Mouse (Mus musculus) ES-Bruce4 (cell line): ENCODE data around the gene Taok1. TPM values are rescaled to one million over a fixed set of nuclear protein-coding genes. Genes with fewer than 3 reads are reported as not detected.

Source experiments
- H3K27ac ChIP-seq: 2 replicates; pipeline ENCODE4 v1.5.1; 2012; ENCODE audit warnings: low read length, inconsistent platforms; ENCODE audit not compliant: insufficient read depth
- H3K27me3 ChIP-seq: 2 replicates; pipeline ENCODE4 v1.6.1; 2012; ENCODE audit warnings: mild to moderate bottlenecking, low read length, inconsistent platforms; ENCODE audit not compliant: control insufficient read depth, poor library complexity, insufficient read depth, severe bottlenecking
- H3K36me3 ChIP-seq: 2 replicates; pipeline ENCODE4 v1.6.1; 2012; ENCODE audit warnings: inconsistent platforms, mild to moderate bottlenecking, low read length, moderate library complexity; ENCODE audit not compliant: control insufficient read depth, poor library complexity, insufficient read depth, severe bottlenecking
- H3K4me1 ChIP-seq: one replicate; pipeline ENCODE4 v1.8.1; 2011; ENCODE audit warnings: low read length; ENCODE audit not compliant: control insufficient read depth, insufficient read depth
- H3K4me3 ChIP-seq: 2 replicates; pipeline ENCODE4 v1.5.1; 2011; ENCODE audit warnings: low read depth, mild to moderate bottlenecking, low read length
- H3K9ac ChIP-seq: 2 replicates; pipeline ENCODE4 v1.6.1; 2012; ENCODE audit warnings: low read depth, mild to moderate bottlenecking, inconsistent platforms; ENCODE audit not compliant: poor library complexity, severe bottlenecking
- H3K9me3 ChIP-seq: replicated peaks from 2 replicates; pipeline ENCODE4 v1.6.1; 2012; ENCODE audit warnings: mild to moderate bottlenecking, low read length, inconsistent platforms; ENCODE audit not compliant: control insufficient read depth, poor library complexity, insufficient read depth, severe bottlenecking
- CTCF ChIP-seq: IDR thresholded peaks from one replicate; pipeline ENCODE4 v1.8.1; 2011; ENCODE audit warnings: low read depth, low read length
- EP300 ChIP-seq: IDR thresholded peaks from 2 replicates; pipeline ENCODE4 v1.6.1; 2011; ENCODE audit warnings: low read depth, low read length; ENCODE audit not compliant: insufficient read depth
- POLR2A ChIP-seq: IDR thresholded peaks from one replicate; pipeline ENCODE4 v1.8.1; 2011; ENCODE audit warnings: low read length; ENCODE audit not compliant: insufficient read depth
- polyA plus RNA-seq: library from polyadenylated mRNA; stranded (reverse); fragments of >200 nt; gene quantifications from 2 replicates; pipeline ENCODE4 v1.2.4, GENCODE M21; 2011; ENCODE audit warnings: low read depth; ENCODE audit not compliant: missing spikeins, insufficient read depth, insufficient read length

Taok1 gene
- polyA plus RNA-seq, 1 experiment, result 50.5 TPM

DNA sequence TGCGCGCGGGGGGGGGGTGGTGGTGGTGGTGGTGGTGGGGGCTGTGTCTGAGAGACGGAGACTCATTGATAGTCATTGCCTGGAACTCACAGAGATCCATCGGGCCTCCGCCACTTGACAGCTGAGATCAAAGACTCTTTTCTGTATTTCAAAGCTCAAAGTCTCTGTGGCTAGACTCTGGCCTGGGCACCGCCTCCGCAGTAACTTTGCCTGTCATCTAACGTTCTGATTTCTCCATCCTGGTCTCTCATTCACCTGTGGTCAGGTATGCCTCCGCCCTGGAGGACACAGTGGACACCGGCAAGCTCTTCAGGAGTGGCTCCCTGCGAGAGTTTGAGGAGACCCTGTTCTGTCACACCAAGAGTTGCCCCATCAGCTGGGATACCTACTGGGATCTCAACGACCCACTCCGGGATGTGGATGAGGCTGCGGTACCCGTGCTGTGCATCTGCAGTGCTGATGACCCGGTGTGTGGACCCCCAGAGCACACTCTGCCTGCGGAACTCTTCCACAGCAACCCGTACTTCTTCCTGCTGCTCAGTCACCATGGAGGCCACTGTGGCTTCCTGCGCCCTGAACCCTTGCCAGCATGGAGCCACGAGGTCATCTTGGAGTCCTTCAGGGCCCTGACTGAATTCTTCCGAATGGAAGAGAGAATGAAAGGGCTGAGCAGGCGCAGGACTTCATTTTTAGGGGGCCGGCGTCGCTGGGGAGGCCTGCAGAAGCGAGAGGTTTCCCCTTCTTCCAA lies 89.4 kb downstream of the Taok1 start:
- H3K36me3 ChIP-seq, result no peaks in the 10 kb centered on the region
- peaks cover 3% of the 10 kb centered on the region; the same call in 1 of the 2 replicates for H3K27me3 ChIP-seq
- H3K4me3 ChIP-seq, result no peak overlapping the region
- H3K27ac ChIP-seq, result no peak overlapping the region
- TF ChIP-seq POLR2A, result no peak
- no peak for TF ChIP-seq EP300
- no peak for TF ChIP-seq CTCF
- no peaks in the 10 kb centered on the region for H3K9me3 ChIP-seq
- no peak overlapping the region for H3K9ac ChIP-seq
- peaks cover 2% of the 10 kb centered on the region for H3K4me1 ChIP-seq

DNA sequence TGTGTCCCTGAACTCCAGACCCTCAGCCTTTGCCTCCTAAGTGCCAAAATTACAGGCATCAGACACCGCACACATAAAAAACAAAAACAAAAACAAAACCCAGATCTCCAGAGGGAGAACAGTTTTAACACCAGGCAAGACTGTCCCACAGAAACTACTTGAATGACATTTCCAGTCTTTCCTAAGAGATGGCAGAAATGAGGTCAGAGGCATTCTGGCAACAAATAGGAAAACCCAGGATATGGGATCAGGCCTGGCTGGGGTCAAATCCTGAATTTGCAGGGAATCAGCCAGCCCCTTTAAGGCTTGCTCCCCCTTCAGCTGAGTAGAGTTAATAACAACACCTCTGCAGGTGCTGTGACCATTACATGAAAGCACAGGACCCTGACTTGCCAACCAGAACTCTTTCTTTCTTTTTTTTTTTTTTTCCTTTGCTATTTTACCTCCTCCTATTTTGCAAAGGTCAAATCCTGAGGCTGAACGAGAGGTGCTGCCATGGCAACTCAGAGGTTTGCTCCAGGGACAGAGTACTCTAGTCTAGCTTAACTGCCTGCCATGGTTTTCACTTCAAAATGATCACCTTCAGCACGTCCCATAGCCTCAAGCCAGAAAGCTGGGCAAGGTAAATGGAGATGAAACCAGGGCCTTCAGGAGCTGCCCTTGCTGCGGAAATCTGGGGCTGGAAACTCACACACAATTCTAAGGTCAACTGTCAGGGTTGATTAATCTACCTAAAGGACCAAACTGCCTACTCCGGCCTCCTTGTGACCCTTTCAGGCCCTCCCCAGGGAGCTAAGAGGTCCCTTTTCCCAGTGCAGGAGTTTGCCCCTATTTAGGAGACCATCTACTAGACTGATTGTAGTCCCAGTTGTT lies 90.8 kb downstream of the Taok1 start:
- Histone ChIP-seq H3K9me3 (no peaks in the 10 kb centered on the region), H3K9ac (no peak overlapping the region), H3K27ac (no peak overlapping the region), H3K4me3 (no peak overlapping the region), H3K36me3 (no peaks in the 10 kb centered on the region), H3K27me3 (peaks cover 3% of the 10 kb centered on the region; the same call in 1 of the 2 replicates), H3K4me1 (peaks cover 2% of the 10 kb centered on the region)
- TF ChIP-seq CTCF (no peak), POLR2A (no peak), EP300 (no peak)

DNA sequence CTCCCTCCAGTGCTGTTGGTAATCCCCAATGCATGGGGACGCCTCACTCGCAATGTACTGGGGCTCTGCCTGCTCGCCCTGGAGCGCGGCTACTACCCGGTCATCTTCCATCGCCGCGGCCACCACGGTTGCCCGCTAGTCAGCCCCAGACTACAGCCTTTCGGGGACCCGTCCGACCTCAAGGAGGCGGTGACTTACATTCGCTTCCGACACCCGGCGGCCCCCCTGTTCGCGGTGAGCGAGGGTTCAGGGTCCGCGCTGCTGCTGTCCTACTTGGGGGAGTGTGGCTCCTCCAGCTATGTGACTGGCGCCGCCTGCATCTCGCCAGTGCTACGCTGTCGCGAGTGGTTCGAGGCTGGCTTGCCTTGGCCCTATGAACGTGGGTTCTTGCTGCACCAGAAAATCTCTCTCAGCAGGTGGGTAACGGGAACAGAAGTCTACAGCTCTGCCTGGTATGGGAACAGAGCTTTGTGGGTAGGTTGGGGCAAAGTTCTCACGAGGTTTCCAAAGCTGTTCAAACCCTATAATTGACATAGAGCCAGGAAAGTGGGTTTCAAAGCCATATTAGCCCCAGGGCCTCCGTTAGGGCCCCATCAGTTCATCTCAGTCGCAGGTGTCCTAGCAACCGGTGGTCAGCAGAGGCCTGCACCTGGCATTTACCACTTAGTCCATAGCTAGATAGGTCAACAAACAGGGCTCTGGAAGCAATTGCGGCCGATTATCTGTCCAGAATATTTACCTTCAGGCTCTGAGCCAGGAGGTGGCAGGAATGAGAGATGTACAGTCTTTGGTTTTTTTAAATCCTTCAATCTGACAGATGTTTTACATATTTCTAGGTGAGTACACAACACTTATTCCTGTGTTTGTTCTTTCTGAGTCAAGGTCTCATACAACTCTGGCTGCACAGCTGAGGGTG lies 91.7 kb downstream of the Taok1 start, which contains the start of gene Trp53i13:
Gene Trp53i13, minus strand, starts transcription at position 344 of the 916 bp plus-strand sequence.
- Histone ChIP-seq H3K4me1 (peaks cover 2% of the 10 kb centered on the region), H3K27ac (no peak within 1 kb of the TSS), H3K9me3 (no peaks in the 10 kb centered on the region), H3K27me3 (peaks cover 3% of the 10 kb centered on the region; the same call in 1 of the 2 replicates), H3K4me3 (peak within 1 kb of the TSS; percentile 63), H3K9ac (peak within 1 kb of the TSS; percentile 59), H3K36me3 (no peaks in the 10 kb centered on the region)
- TF ChIP-seq EP300 (no peak), CTCF (no peak), POLR2A (no peak)

DNA sequence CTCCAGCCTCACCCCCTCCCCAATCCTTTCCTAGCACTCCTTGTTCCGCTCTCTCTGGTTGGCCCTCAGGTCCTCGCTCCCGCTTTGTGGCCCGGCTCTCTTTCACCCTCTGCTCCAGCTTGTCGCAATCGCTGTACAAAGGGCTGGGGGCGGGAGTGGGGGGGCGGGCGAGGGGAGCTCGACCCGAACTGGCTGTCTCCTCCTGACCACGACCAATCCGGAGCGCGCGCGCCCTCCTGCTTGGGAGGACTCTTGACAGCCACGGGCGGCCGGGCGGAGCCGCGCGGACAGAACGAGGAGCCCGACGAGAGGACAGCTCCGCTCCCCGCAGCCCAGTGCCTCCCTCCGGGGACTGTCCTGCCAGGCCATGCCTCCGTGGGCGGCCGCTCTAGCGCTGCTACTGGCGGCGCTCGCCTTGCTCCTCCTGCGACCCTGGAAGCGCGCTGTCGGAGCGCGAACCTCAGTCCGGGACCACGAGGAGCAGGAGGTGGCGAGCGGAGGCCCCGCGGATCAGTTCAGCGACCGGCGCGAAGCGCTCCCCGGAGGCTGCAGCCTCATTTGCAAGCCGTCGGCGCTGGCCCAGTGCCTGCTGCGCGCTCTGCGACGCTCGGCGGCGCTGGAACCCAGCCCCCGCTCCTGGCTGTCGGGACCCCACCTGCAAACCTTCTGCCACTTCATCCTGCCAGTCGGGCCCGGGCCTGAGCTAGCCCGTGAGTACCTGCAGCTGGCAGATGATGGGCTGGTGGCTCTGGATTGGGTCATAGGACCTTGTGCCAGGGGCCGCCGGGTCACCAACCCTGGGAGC lies 92.6 kb downstream of the Taok1 start, which contains the start of gene Abhd15:
Gene Abhd15, plus strand, starts transcription at position 290 of the 805 bp plus-strand sequence.
- TF ChIP-seq EP300 (no peak), CTCF (no peak), POLR2A (no peak)
- H3K4me3 ChIP-seq, result peak within 1 kb of the TSS; percentile 63

More for the DNA sequence above, 92.6 kb downstream of the Taok1 start, which contains the start of gene Abhd15:
- Histone ChIP-seq H3K4me1 (peaks cover 2% of the 10 kb centered on the region), H3K27ac (no peak within 1 kb of the TSS), H3K9ac (peak within 1 kb of the TSS; percentile 78), H3K36me3 (no peaks in the 10 kb centered on the region), H3K27me3 (peaks cover 3% of the 10 kb centered on the region; the same call in 1 of the 2 replicates), H3K9me3 (no peaks in the 10 kb centered on the region)
